9 mouse cellular contexts compared by ENCODE assay signal in genomic region chr4:104366894-104367740, GRCm38 (mm10).
DNase-seq lines count a peak whose midpoint lies in the region; ATAC-seq and TF ChIP-seq lines count a peak whose summit lies in the region.
"Had no signal": no experiment of that assay in that cellular context is flagged by ENCODE, and none has a peak within 500 bp of the region (broad histone marks: within the 10 kb centered on the region; RNA-seq: fewer than 3 reads in every experiment).

No protein-coding gene starts in this region.

- DNase-seq in hindbrain, embryonic 11.5 days (ENCODE audit: low spot score), result peak; percentile 82
- DNase-seq in layer of hippocampus, adult 9-11 months, result peak; percentile 78
- peak; percentile 54 for DNase-seq in retina, postnatal 7 days (ENCODE audit: low read depth, low spot score)

- H3K36me3 ChIP-seq in ES-Bruce4 (ENCODE audit: control insufficient read depth, insufficient read depth, low read length, poor library complexity, severe bottlenecking), result no peaks in the 10 kb centered on the region
- no peaks in the 10 kb centered on the region for H3K36me3 ChIP-seq in forebrain, embryonic 15.5 days
- no peaks in the 10 kb centered on the region for H3K36me3 ChIP-seq in hindbrain, embryonic 11.5 days (ENCODE audit: control insufficient read depth, insufficient read depth, low read length)
- no peaks in the 10 kb centered on the region for H3K36me3 ChIP-seq in lung, embryonic 15.5 days

- TF ChIP-seq EP300 in ES-Bruce4 (IDR thresholded peaks at IDR 0.05; ENCODE audit: insufficient read depth, low read depth, low read length), result no peak

- no peak overlapping the region for H3K27ac ChIP-seq in ES-Bruce4 (ENCODE audit: insufficient read depth, low read length)
- peak overlapping the region; percentile 92 for H3K27ac ChIP-seq in forebrain, embryonic 15.5 days (replicated peaks)
- peak overlapping the region; percentile 68 for H3K27ac ChIP-seq in hindbrain, embryonic 11.5 days (ENCODE audit: low read depth, low read length)
- H3K27ac ChIP-seq in lung, embryonic 15.5 days, result 0 out of 2 replicates have a peak overlapping the region, but pooled peaks have one; percentile 34

- peak; percentile 65 for ATAC-seq in cerebellum, adult (ENCODE audit: insufficient number of reproducible peaks, low FRiP score, low TSS enrichment)
- ATAC-seq in forebrain, embryonic 15.5 days (replicated peaks), result peak; percentile 91
- peak; percentile 82 for ATAC-seq in hindbrain, embryonic 11.5 days (ENCODE audit: low FRiP score)
- peak; percentile 76 for ATAC-seq in lung, embryonic 15.5 days (ENCODE audit: borderline replicate concordance, extremely low read depth, low FRiP score, low TSS enrichment)
- no peak for ATAC-seq in inflammation-experienced regulatory T-cells, adult 6 months
- ATAC-seq: Patski had no signal

- H3K9ac ChIP-seq in ES-Bruce4 (ENCODE audit: low read depth, poor library complexity, severe bottlenecking), result peak overlapping the region; percentile 62
- peak overlapping the region; percentile 83 for H3K9ac ChIP-seq in forebrain, embryonic 15.5 days (replicated peaks)
- peak overlapping the region; percentile 80 for H3K9ac ChIP-seq in hindbrain, embryonic 11.5 days (ENCODE audit: low read depth, low read length)
- peak overlapping the region; percentile 36 for H3K9ac ChIP-seq in lung, embryonic 15.5 days

- no peaks in the 10 kb centered on the region for H3K9me3 ChIP-seq in ES-Bruce4 (replicated peaks; ENCODE audit: control insufficient read depth, insufficient read depth, low read length, poor library complexity, severe bottlenecking)
- H3K9me3 ChIP-seq in forebrain, embryonic 15.5 days, result no peaks in the 10 kb centered on the region
- no peaks in the 10 kb centered on the region for H3K9me3 ChIP-seq in hindbrain, embryonic 11.5 days (ENCODE audit: control insufficient read depth, low read length)
- H3K9me3 ChIP-seq in lung, embryonic 15.5 days, result no peaks in the 10 kb centered on the region

- no peaks in the 10 kb centered on the region for H3K4me1 ChIP-seq in ES-Bruce4 (ENCODE audit: control insufficient read depth, insufficient read depth, low read length)
- peaks cover 41% of the 10 kb centered on the region for H3K4me1 ChIP-seq in forebrain, embryonic 15.5 days
- no peaks in the 10 kb centered on the region for H3K4me1 ChIP-seq in hindbrain, embryonic 11.5 days (replicated peaks; ENCODE audit: control insufficient read depth, insufficient read depth, low read length)
- H3K4me1 ChIP-seq in lung, embryonic 15.5 days, result peaks cover 16% of the 10 kb centered on the region

- no peak for TF ChIP-seq POLR2A in ES-Bruce4 (IDR thresholded peaks at IDR 0.05; ENCODE audit: insufficient read depth, low read length)

- TF ChIP-seq CTCF in ES-Bruce4 (IDR thresholded peaks at IDR 0.05; ENCODE audit: low read depth, low read length), result peak; percentile 14

- peak overlapping the region; percentile 80 for H3K4me2 ChIP-seq in forebrain, embryonic 15.5 days (replicated peaks)
- peak overlapping the region; percentile 97 for H3K4me2 ChIP-seq in hindbrain, embryonic 11.5 days (replicated peaks; ENCODE audit: low read depth, low read length)
- peak overlapping the region; percentile 96 for H3K4me2 ChIP-seq in lung, embryonic 15.5 days

- WGBS in forebrain, embryonic 15.5 days, result under 1% methylated on average over 62 of the region's 94 CpGs
- under 1% methylated on average over 52 of the region's 94 CpGs for WGBS in hindbrain, embryonic 11.5 days
- 1% methylated on average over 73 of the region's 94 CpGs for WGBS in lung, embryonic 15.5 days

- H3K4me3 ChIP-seq in ES-Bruce4 (ENCODE audit: low read depth, low read length), result peak overlapping the region; percentile 68
- H3K4me3 ChIP-seq in forebrain, embryonic 15.5 days, result peak overlapping the region; percentile 84
- H3K4me3 ChIP-seq in hindbrain, embryonic 11.5 days (ENCODE audit: low read depth, low read length), result peak overlapping the region; percentile 75
- peak overlapping the region; percentile 59 for H3K4me3 ChIP-seq in lung, embryonic 15.5 days

- peaks cover 7% of the 10 kb centered on the region for H3K27me3 ChIP-seq in ES-Bruce4 (ENCODE audit: control insufficient read depth, insufficient read depth, low read length, poor library complexity, severe bottlenecking)
- no peaks in the 10 kb centered on the region for H3K27me3 ChIP-seq in forebrain, embryonic 15.5 days
- H3K27me3 ChIP-seq in hindbrain, embryonic 11.5 days (ENCODE audit: control insufficient read depth, insufficient read depth, low read length), result peaks cover 9% of the 10 kb centered on the region
- peaks cover 79% of the 10 kb centered on the region for H3K27me3 ChIP-seq in lung, embryonic 15.5 days
